Mouse (Mus musculus): Measurements from ENCODE around the gene Sobp.

Sobp gene

DNA sequence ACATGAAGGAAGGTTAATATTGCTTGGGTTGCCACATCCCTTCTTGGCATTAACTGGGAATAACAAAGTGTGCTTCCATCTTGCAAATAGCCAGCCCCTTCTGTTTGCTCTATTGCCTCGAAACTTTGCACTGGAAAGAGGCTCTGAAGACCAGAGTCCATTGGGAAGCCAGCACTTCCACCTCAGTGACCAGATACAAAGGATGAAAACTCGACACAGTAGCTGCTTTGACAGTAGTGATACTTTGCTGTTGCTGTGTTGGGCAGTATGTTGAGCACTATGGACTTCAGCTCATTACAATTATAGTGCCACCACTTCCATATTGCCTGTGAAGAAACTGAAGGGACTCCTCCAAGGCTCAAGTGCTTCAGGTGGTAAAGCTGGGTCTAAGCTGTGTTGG, 86.9 kb downstream of the Sobp start:
- DNase-seq (ENCODE audit: low spot score in 2 of 2) = no peak

DNA sequence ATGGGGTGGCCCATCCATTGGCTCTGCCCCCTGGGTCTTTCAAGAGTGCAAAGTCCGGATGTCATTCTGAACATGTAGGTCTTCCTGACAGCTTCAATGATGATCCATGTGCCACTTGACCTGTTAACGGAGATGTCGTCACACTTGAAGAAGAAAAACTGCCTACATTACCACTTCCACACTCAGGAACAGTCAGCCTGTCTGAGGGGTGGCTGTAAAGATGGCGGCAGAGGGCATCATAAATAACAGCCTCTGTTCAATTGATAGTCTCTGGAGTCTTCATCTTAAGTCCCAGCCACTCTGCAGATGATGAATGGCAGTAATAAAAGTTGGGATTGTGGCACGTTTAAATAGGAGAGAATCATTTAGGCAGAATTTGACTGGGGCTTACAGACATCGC, 87.4 kb downstream of the Sobp start:
- DNase-seq (ENCODE audit: low spot score in 2 of 2) = no peak

DNA sequence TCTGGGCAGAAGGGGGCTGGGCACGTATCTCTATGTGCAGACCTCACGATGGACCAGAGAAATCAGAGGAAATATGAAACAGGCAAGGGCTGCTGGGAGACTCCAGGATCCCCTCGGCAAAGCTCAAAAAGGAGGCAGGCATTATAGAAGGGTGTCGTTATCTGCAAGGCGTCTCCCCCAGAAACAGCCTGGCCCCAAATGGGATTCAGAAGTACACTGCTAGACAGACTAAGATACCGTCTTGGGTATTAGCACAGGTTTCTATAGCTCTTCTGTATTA, 90.3 kb downstream of the Sobp start:
- DNase-seq (ENCODE audit: low spot score in 2 of 2) = no peak

GRCm38 (mm10) chr10:43083288-43084086, 90.8 kb downstream of the Sobp start:
- DNase-seq (ENCODE audit: low spot score in 2 of 2) = no peak

- DNase-seq (ENCODE audit: low spot score in 2 of 2) = peak in 1 of 2 experiments; percentile 62
These were observed 93.0 kb downstream of the Sobp start for GRCm38 (mm10) chr10:43081316-43081715.

GRCm38 (mm10) chr10:43075535-43076152, 98.7 kb downstream of the Sobp start:
- peak; percentile 87 to 92 for DNase-seq (ENCODE audit: low spot score in 2 of 2)

DNA sequence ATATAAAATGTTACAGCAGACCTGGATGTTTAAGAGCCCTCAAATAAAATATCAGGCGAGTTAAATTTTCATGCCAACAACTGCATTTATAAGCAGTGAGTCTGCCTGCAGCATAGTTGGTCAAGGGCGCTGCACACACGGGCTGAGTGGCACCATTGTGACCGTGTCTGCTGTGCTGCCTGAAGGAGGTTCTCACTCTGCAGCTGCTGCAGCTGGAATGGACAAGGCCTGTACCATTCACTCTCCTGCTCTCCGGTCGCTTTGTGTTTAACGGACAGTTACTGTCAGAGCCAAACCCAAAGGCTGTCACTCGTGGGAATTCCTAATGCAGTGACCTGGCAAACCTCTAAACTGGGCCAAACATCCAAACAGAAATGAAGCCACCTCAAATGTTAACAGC, 101.0 kb downstream of the Sobp start:
- no peak for DNase-seq (ENCODE audit: low spot score in 2 of 2)

GRCm38 (mm10) chr10:43070893-43071292, 103.4 kb downstream of the Sobp start:
- DNase-seq (ENCODE audit: low spot score in 2 of 2) = no peak

DNA sequence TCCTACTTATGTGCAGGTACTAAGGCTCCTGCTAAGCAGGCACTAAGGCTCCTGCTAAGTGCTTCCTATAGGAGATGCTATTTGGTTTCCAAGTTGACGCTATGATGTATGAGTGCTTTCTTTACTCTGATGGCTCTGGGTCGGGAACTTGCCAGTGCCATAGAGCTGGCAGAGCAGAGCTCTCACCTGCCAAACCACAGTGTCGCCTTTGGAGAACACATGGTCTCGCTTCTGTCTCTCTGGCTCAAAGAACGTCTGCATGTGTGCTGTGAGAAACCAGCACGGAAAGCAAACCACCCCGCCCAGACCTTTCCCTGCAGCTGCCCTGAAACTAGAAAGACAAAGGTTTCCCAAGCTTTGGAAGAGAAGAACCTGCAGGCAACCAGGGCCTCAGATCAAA, 109.0 kb downstream of the Sobp start:
- no peak for DNase-seq (ENCODE audit: low spot score in 2 of 2)

- no peak for DNase-seq (ENCODE audit: low spot score in 2 of 2)
These were observed 112.7 kb downstream of the Sobp start for GRCm38 (mm10) chr10:43061519-43062105.

GRCm38 (mm10) chr10:43055405-43055804, 118.9 kb downstream of the Sobp start:
- DNase-seq (ENCODE audit: low spot score in 2 of 2) = no peak

DNA sequence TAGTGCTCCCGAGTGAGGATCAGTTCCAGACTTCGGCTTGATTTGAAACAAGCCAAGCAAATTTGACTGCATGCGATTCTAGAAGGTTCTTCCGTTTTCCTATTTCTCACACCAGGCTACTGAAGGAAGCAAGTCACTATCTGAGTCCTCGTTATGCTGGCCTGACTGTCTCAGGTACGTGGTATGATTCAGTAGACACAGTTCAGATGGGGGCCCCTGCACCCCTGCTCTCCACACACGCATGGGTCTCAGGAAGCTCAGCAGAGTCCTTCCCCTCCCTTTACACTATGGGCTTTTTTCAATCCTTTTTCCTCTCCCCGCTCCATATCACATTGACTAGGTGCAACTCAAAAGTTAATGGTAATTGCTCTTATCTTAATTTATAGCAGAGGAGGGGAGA, 119.6 kb downstream of the Sobp start:
- no peak for DNase-seq (ENCODE audit: low spot score in 2 of 2)

- no peak for DNase-seq (ENCODE audit: low spot score in 2 of 2)
These were observed 120.3 kb downstream of the Sobp start for GRCm38 (mm10) chr10:43053861-43054560.

DNA sequence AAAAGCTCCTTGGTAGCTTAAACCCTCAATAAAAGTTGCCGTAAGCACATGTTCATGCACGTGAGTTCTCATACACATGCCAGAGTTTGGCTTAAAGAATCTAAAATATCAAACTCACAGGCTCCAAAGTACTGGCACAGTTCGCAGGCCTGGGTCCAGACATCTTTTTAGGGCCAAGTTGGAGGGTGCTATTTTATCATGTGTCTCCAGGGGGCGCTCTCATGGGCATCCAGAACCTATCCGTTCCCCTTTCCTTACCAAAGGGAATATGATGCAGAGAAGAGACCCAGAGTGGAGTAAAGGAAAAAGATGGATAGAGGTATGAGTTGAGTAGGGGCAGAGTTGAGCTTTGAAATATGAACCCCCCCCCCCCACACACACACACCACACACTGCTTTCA, 121.9 kb downstream of the Sobp start:
- DNase-seq (ENCODE audit: low spot score in 2 of 2) = peak; percentile 48 to 65

DNA sequence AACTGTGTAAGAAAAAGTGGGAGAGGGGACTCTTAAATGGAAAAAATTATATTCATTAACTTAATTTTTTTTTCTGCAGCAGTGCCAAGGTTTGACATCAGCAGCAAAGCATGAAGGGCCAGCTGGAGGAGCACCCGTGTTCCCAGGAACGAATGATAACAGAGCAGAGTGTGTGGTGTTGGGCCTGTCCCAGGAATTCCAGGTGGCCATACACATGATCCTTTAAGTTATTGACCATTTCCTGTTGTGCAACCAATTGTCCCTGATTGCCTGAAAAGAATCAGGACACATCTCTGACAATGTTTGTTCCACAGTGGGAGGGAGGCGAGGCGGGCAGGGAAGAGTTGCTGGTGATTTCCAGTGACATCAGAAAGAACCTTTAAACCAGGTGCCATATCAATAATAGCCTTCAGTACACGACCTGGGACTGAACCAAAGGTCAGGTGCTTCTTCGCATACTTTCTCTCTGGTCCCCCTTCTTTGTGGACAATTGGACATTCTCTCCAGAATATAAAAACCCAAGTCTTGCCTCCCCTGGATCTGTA, 126.5 kb downstream of the Sobp start:
- no peak for DNase-seq (ENCODE audit: low spot score in 2 of 2)

- DNase-seq (ENCODE audit: low spot score in 2 of 2) = no peak
These were observed 130.8 kb downstream of the Sobp start for GRCm38 (mm10) chr10:43043351-43044209.

GRCm38 (mm10) chr10:43042591-43043327, 131.6 kb downstream of the Sobp start:
- no peak for DNase-seq (ENCODE audit: low spot score in 2 of 2)

DNA sequence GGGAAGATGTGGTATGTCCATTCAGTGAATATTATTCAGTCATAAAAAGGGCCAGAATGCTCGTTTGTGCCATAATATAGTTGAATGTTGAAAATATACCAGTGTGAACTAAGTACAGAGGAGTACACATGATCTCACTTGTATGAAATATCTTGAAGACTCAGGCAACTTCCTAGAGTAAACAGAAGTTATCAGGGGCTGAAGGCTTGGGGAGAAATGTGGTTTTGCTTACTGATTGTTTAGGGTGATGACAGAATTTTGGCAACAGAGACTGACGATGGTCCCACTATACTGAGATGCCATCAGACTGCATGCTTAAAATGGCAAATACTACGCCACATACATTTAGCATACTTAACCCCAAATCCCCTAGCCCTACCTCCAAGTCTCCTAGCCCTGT, 132.5 kb downstream of the Sobp start:
- DNase-seq (ENCODE audit: low spot score in 2 of 2) = no peak

DNA sequence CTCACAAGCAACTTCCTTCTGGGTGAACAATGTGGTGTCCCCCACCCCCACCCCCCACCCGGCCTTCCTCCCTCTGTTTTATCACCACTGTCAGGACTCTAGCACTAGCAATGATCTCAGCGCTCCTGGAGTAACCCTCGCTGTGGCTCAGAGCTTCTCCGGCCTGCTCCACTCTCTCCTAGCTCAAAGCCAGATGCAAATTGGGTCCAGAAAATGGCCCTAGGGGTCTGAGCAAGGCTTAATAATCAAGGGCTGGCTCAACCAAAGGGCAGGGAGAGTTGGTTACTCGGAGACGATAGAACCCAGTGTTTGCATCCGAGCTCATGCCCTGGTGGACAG, 136.9 kb downstream of the Sobp start:
- no peak for DNase-seq (ENCODE audit: low spot score in 2 of 2)

GRCm38 (mm10) chr10:43036646-43037454, 137.5 kb downstream of the Sobp start:
- DNase-seq (ENCODE audit: low spot score in 2 of 2) = no peak
